Mouse (Mus musculus) bone marrow, adult 2 months (tissue): ENCODE data around the gene Tysnd1. TPM values are rescaled to one million over a fixed set of nuclear protein-coding genes. Genes with fewer than 3 reads are reported as not detected.

ENCODE experiments used
- H3K27ac ChIP-seq: fragments of 200-500 bp; 2 replicates; pipeline ENCODE4 v1.5.1; 2012; ENCODE audit warnings: low read depth, mild to moderate bottlenecking, control low read depth, inconsistent platforms, low read length; ENCODE audit not compliant: control insufficient read depth, poor library complexity, insufficient read depth
- H3K4me1 ChIP-seq: fragments of 200-500 bp; 2 replicates; pipeline ENCODE4 v1.6.1; 2011; ENCODE audit warnings: low read length; ENCODE audit not compliant: control insufficient read depth, insufficient read depth
- H3K4me3 ChIP-seq: fragments of 200-500 bp; replicated peaks from 2 replicates; pipeline ENCODE3; 2011; ENCODE audit warnings: mild to moderate bottlenecking, low read depth, low read length, control low read depth; ENCODE audit not compliant: control insufficient read depth
- CTCF ChIP-seq: fragments of 200-500 bp; IDR thresholded peaks from 2 replicates; pipeline ENCODE4 v1.5.1; 2011; ENCODE audit warnings: low read length, control low read depth; ENCODE audit not compliant: control insufficient read depth, insufficient read depth
- POLR2A ChIP-seq: fragments of 200-500 bp; IDR thresholded peaks from 2 replicates; pipeline ENCODE4 v1.6.1; 2011; ENCODE audit warnings: low read depth, mild to moderate bottlenecking, control low read depth, low read length, borderline replicate concordance; ENCODE audit not compliant: control insufficient read depth
- WGBS: fragments of 180-500 bp; shearing (Covaris S2); methylation state at CpG from one replicate; pipeline ENCODE4 v1.1.7; 2018; 5-methylcytosine and 5-hydroxymethylcytosine counted together
- polyA plus RNA-seq: library from polyadenylated mRNA; stranded (reverse); fragments of >200 nt; gene quantifications from 2 replicates; pipeline ENCODE4 v1.2.4, GENCODE M21; 2011; ENCODE audit warnings: low replicate concordance; ENCODE audit not compliant: missing spikeins, insufficient read depth, insufficient read length

Tysnd1 gene
- polyA plus RNA-seq, 1 experiment = 29.2 TPM

- 11% methylated on average over 19 of the region's 19 CpGs for WGBS
- H3K4me1 ChIP-seq = no peaks in the 10 kb centered on the region; the same call in 1 of the 2 replicates
- peak overlapping the region; percentile 76 for H3K4me3 ChIP-seq
- H3K27ac ChIP-seq = no peak overlapping the region; the same call in 1 of the 2 replicates
- TF ChIP-seq CTCF = no peak
- TF ChIP-seq POLR2A = no peak
Observed at GRCm38 (mm10) chr10:61696560-61696823, 1.2 kb downstream of the Tysnd1 start.

- 83% methylated on average over 2 of the region's 2 CpGs for WGBS
- no peak overlapping the region for H3K4me3 ChIP-seq
- H3K4me1 ChIP-seq = no peaks in the 10 kb centered on the region; the same call in none of the 2 replicates
- H3K27ac ChIP-seq = no peak overlapping the region
- no peak for TF ChIP-seq CTCF
- TF ChIP-seq POLR2A = no peak
Observed at GRCm38 (mm10) chr10:61697028-61697427, 1.7 kb downstream of the Tysnd1 start.

GRCm38 (mm10) chr10:61704663-61705062 is 9.3 kb downstream of the Tysnd1 start:
- 76% methylated on average over 4 of the region's 4 CpGs for WGBS
- Histone ChIP-seq H3K27ac (no peak overlapping the region), H3K4me1 (no peaks in the 10 kb centered on the region; the same call in 1 of the 2 replicates), H3K4me3 (no peak overlapping the region)
- TF ChIP-seq POLR2A (no peak), CTCF (no peak)

- H3K27ac ChIP-seq = no peak overlapping the region
- H3K4me3 ChIP-seq = no peak overlapping the region
- WGBS = 73% methylated on average over 6 of the region's 6 CpGs
- TF ChIP-seq CTCF (no peak), POLR2A (no peak)
- no peaks in the 10 kb centered on the region; the same call in 1 of the 2 replicates for H3K4me1 ChIP-seq
Observed at GRCm38 (mm10) chr10:61706412-61707375, 11.4 kb downstream of the Tysnd1 start.

- TF ChIP-seq POLR2A (no peak), CTCF (no peak)
- H3K27ac ChIP-seq = no peak overlapping the region
- H3K4me1 ChIP-seq = peaks cover 3% of the 10 kb centered on the region; the same call in 1 of the 2 replicates
- no peak overlapping the region for H3K4me3 ChIP-seq
- WGBS = 85% methylated on average over 3 of the region's 3 CpGs
Observed at GRCm38 (mm10) chr10:61713601-61714000, 18.3 kb downstream of the Tysnd1 start.

- TF ChIP-seq CTCF = no peak
- no peak for TF ChIP-seq POLR2A
- no peak overlapping the region for H3K4me3 ChIP-seq
- peaks cover 3% of the 10 kb centered on the region; the same call in 1 of the 2 replicates for H3K4me1 ChIP-seq
- H3K27ac ChIP-seq = no peak overlapping the region
- WGBS = 70% methylated on average over 4 of the region's 4 CpGs
Observed at GRCm38 (mm10) chr10:61714146-61714545, 18.8 kb downstream of the Tysnd1 start.

GRCm38 (mm10) chr10:61714771-61715461 is 19.6 kb downstream of the Tysnd1 start, which contains the start of gene Aifm2:
Gene Aifm2 (plus strand): TSS chr10:61715263.
- TF ChIP-seq POLR2A (no peak), CTCF (no peak)
- 15% methylated on average over 35 of the region's 36 CpGs for WGBS
- Histone ChIP-seq H3K4me1 (peaks cover 3% of the 10 kb centered on the region; the same call in 1 of the 2 replicates), H3K27ac (no peak within 1 kb of the TSS), H3K4me3 (peak within 1 kb of the TSS; percentile 69)

GRCm38 (mm10) chr10:61715462-61715837 is 20.1 kb downstream of the Tysnd1 start:
- Histone ChIP-seq H3K27ac (no peak overlapping the region), H3K4me1 (peaks cover 3% of the 10 kb centered on the region; the same call in 1 of the 2 replicates), H3K4me3 (peak overlapping the region; percentile 69)
- TF ChIP-seq CTCF (no peak), POLR2A (no peak)
- 7% methylated on average over 11 of the region's 11 CpGs for WGBS
